ENCODE assay signal across 8 mouse cellular contexts in genomic region chr3:5754763-5755478, GRCm38 (mm10). TPM values are rescaled to one million over a fixed set of nuclear protein-coding genes. Genes with fewer than 3 reads are reported as not detected.
DNase-seq lines count a peak whose midpoint lies in the region; ATAC-seq and TF ChIP-seq lines count a peak whose summit lies in the region.

No protein-coding gene starts in this region.

- no peaks in the 10 kb centered on the region for H3K27me3 ChIP-seq in hindbrain, embryonic 12.5 days
- H3K27me3 ChIP-seq in limb, embryonic 14.5 days (ENCODE audit: control insufficient read depth, insufficient read depth, low read length) = no peaks in the 10 kb centered on the region
- H3K27me3 ChIP-seq in stomach, embryonic 14.5 days (ENCODE audit: control insufficient read depth, insufficient read depth, low read length) = no peaks in the 10 kb centered on the region
- no peaks in the 10 kb centered on the region for H3K27me3 ChIP-seq in liver, embryonic 11.5 days (replicated peaks; ENCODE audit: control insufficient read depth, insufficient read depth, low read length)

- no peak overlapping the region for H3K9ac ChIP-seq in hindbrain, embryonic 12.5 days
- no peak overlapping the region for H3K9ac ChIP-seq in limb, embryonic 14.5 days (ENCODE audit: low read depth, low read length, severe bottlenecking)
- H3K9ac ChIP-seq in stomach, embryonic 14.5 days (replicated peaks; ENCODE audit: low read depth, low read length) = no peak overlapping the region
- no peak overlapping the region for H3K9ac ChIP-seq in liver, embryonic 11.5 days (ENCODE audit: low read depth, low read length)

- intact Hi-C loops in gastrocnemius, postnatal 14 days (cut with DNase I; ENCODE audit: low total_unique reads) = no loop called here

- peak; percentile 99 for ATAC-seq in hindbrain, embryonic 12.5 days (ENCODE audit: low FRiP score)
- peak; percentile 79 for ATAC-seq in limb, embryonic 14.5 days (ENCODE audit: low FRiP score, low read depth)
- 0 out of 2 replicates have a peak, but pooled peaks have one; percentile 63 for ATAC-seq in stomach, embryonic 14.5 days (ENCODE audit: insufficient number of reproducible peaks, insufficient read depth, low FRiP score, low read depth)
- ATAC-seq in liver, embryonic 11.5 days (replicated peaks; ENCODE audit: low FRiP score) = no peak

- no peaks in the 10 kb centered on the region for H3K36me3 ChIP-seq in hindbrain, embryonic 12.5 days
- H3K36me3 ChIP-seq in limb, embryonic 14.5 days (ENCODE audit: control insufficient read depth, insufficient read depth, low read length) = no peaks in the 10 kb centered on the region
- no peaks in the 10 kb centered on the region for H3K36me3 ChIP-seq in stomach, embryonic 14.5 days (ENCODE audit: control insufficient read depth, insufficient read depth, low read length)
- H3K36me3 ChIP-seq in liver, embryonic 11.5 days (ENCODE audit: control insufficient read depth, insufficient read depth, low read length) = no peaks in the 10 kb centered on the region

- peak overlapping the region; percentile 52; the same call in 1 of the 2 replicates for H3K27ac ChIP-seq in hindbrain, embryonic 12.5 days
- H3K27ac ChIP-seq in limb, embryonic 14.5 days (replicated peaks; ENCODE audit: low read depth, low read length) = no peak overlapping the region
- no peak overlapping the region; the same call in 1 of the 2 replicates for H3K27ac ChIP-seq in stomach, embryonic 14.5 days (ENCODE audit: low read length)
- H3K27ac ChIP-seq in liver, embryonic 11.5 days (ENCODE audit: low read depth, low read length) = no peak overlapping the region

- H3K9me3 ChIP-seq in hindbrain, embryonic 12.5 days (replicated peaks) = no peaks in the 10 kb centered on the region
- H3K9me3 ChIP-seq in limb, embryonic 14.5 days (ENCODE audit: control insufficient read depth, low read length) = no peaks in the 10 kb centered on the region
- no peaks in the 10 kb centered on the region for H3K9me3 ChIP-seq in stomach, embryonic 14.5 days (ENCODE audit: control insufficient read depth, low read depth, low read length)
- no peaks in the 10 kb centered on the region for H3K9me3 ChIP-seq in liver, embryonic 11.5 days (ENCODE audit: control insufficient read depth, low read length)

- 22% methylated on average over 3 of the region's 3 CpGs for WGBS in hindbrain, embryonic 12.5 days
- 41% methylated on average over 3 of the region's 3 CpGs for WGBS in limb, embryonic 14.5 days
- 59% methylated on average over 3 of the region's 3 CpGs for WGBS in stomach, embryonic 14.5 days
- 63% methylated on average over 3 of the region's 3 CpGs for WGBS in liver, embryonic 11.5 days

- H3K4me3 ChIP-seq in hindbrain, embryonic 12.5 days = no peak overlapping the region
- H3K4me3 ChIP-seq in limb, embryonic 14.5 days (replicated peaks; ENCODE audit: low read length) = no peak overlapping the region
- no peak overlapping the region for H3K4me3 ChIP-seq in stomach, embryonic 14.5 days (ENCODE audit: low read depth, low read length)
- H3K4me3 ChIP-seq in liver, embryonic 11.5 days (ENCODE audit: low read depth, low read length) = no peak overlapping the region

- DNase-seq in gastrocnemius, postnatal 14 days = peak; percentile 16
- no peak for DNase-seq in gastrocnemius, postnatal 25 days
- peak; percentile 92 to 93 for DNase-seq in cerebellum, postnatal 10 days
- DNase-seq in limb, embryonic 14.5 days (ENCODE audit: low spot score) = peak; percentile 67
- DNase-seq in liver, embryonic 11.5 days (ENCODE audit: low spot score) = no peak
- no peak for DNase-seq in thymus, postnatal 0 days (ENCODE audit: low spot score)

- TF ChIP-seq POLR2A in limb, embryonic 14.5 days (IDR thresholded peaks at IDR 0.05; ENCODE audit: borderline replicate concordance, extremely low read depth, insufficient read depth, insufficient read length) = no peak

- H3K4me2 ChIP-seq in hindbrain, embryonic 12.5 days (replicated peaks) = 0 out of 2 replicates have a peak overlapping the region, but pooled peaks have one; percentile 13
- H3K4me2 ChIP-seq in limb, embryonic 14.5 days (replicated peaks; ENCODE audit: low read depth, low read length, severe bottlenecking) = no peak overlapping the region
- H3K4me2 ChIP-seq in stomach, embryonic 14.5 days (replicated peaks; ENCODE audit: low read depth, low read length) = no peak overlapping the region
- H3K4me2 ChIP-seq in liver, embryonic 11.5 days = no peak overlapping the region

- H3K4me1 ChIP-seq in hindbrain, embryonic 12.5 days = peaks cover 8% of the 10 kb centered on the region; the same call in 1 of the 2 replicates
- 0 out of 2 replicates have a peak, but pooled peaks cover 3% of the 10 kb centered on the region for H3K4me1 ChIP-seq in limb, embryonic 14.5 days (ENCODE audit: control insufficient read depth, insufficient read depth, low read length)
- no peaks in the 10 kb centered on the region for H3K4me1 ChIP-seq in stomach, embryonic 14.5 days (ENCODE audit: control insufficient read depth, insufficient read depth, low read length)
- no peaks in the 10 kb centered on the region for H3K4me1 ChIP-seq in liver, embryonic 11.5 days (replicated peaks; ENCODE audit: control insufficient read depth, insufficient read depth, low read length)

RNA-seq across cellular contexts. Expression of gene Gm8797, which starts 4.3 kb away (rescaled TPM):
- 1 to 10 TPM; 7.0 to 9.9 TPM for total RNA-seq in gastrocnemius, postnatal 14 days (2021)
- total RNA-seq in gastrocnemius, postnatal 25 days (2021) = 1 to 10 TPM; 5.6 to 8.5 TPM
- 18.8 and 18.9 TPM in 2 replicates for polyA plus RNA-seq in hindbrain, embryonic 12.5 days (2016; fragmentation: Nextera tagmentation; extraction: Ambion mirVana)
- polyA plus RNA-seq in limb, embryonic 14.5 days (2012; rRNA removed) = 1.7 and 2.0 TPM in 2 replicates
- 15.9 and 18.0 TPM in 2 replicates for polyA plus RNA-seq in limb, embryonic 14.5 days (2014; fragmentation: Nextera tagmentation; extraction: Ambion mirVana)
- 13.0 and 18.6 TPM in 2 replicates for polyA plus RNA-seq in stomach, embryonic 14.5 days (2014; fragmentation: Nextera tagmentation; extraction: Ambion mirVana)
- 6.5 and 6.6 TPM in 2 replicates for polyA plus RNA-seq in liver, embryonic 11.5 days (2014; fragmentation: Nextera tagmentation; extraction: Ambion mirVana)
- polyA plus RNA-seq in thymus, postnatal 0 days (2015; fragmentation: Nextera tagmentation; extraction: Ambion mirVana) = 15.1 and 17.3 TPM in 2 replicates

Comparison
In these comparisons a context has a peak if more than half of its experiments do, and no peak if none do; other contexts are left out.
1. DNase-seq: peak in gastrocnemius, postnatal 14 days (single experiment), cerebellum, postnatal 10 days (2 of 2) and limb, embryonic 14.5 days (single experiment); none in gastrocnemius, postnatal 25 days (single experiment), liver, embryonic 11.5 days (single experiment) and thymus, postnatal 0 days (single experiment).